Mouse (Mus musculus) regulatory T cell (primary cell): ENCODE results near the gene Utrn.

Experiments
- in situ Hi-C: fragments of 300-600 bp; cut with MboI, MseI; formaldehyde crosslinking; loops from one replicate; pipeline ENCODE4 v1.15.1; 2025; ENCODE audit warnings: high pct_unique_total_duplicates

Gene Utrn

DNA sequence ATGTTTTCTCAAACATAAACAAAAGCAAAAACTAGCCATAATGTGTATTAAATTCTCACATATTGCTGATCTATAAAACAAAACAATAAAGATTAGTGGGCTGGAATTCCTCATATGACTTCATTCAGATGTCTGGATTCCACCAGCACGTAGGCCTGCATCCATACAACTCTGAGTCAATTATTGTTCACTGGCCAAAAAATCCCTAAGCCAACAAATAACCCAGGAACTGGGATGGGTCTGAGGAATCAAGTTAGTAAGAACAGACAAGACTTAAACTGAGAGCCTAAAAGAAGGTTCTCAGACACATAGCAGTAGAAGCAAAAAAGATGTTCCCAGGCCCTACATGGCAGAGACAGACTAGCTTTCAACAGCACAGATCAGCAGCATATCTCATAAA is 65.2 kb downstream of the Utrn start:
- in situ Hi-C loops: no loop called here

DNA sequence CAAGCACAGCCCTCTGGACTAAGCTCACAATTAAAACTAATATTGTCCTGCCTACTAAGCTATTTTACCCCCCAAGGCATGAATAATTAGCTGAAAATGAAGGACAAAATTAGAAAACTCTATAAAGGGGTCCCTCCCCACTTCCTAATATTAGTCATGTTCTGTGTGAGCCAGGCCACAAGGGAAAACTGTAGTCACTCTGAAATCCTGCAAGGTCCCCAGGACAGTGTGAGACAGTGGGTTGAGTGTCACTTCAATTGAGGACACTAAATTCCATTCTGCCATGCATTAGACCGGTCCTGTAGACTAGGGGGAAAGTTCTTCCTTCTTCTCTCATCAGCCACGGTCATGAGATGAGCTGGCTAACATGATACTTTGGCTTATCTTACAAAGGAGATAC is 69.7 kb downstream of the Utrn start:
- in situ Hi-C loops: no loop called here

DNA sequence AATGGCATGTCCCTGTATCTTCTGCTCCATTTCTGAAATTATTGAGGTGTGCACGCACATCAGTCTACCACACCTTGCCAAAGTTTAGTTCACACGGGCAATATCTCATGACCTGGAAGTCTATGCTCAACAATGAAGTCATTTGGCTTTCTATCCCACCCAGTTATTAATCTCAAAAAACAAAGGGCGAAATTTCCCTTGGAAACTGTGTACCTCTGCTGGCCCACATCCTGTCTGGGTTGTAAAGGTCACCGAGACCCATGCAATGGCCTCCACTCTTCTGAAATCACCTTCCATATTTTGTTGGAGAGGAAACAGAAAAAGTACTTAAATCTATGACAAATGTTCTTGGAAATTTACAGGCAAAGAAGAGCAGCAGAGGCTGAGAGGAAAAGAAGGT is 70.9 kb downstream of the Utrn start:
- in situ Hi-C loops: no loop called here

DNA sequence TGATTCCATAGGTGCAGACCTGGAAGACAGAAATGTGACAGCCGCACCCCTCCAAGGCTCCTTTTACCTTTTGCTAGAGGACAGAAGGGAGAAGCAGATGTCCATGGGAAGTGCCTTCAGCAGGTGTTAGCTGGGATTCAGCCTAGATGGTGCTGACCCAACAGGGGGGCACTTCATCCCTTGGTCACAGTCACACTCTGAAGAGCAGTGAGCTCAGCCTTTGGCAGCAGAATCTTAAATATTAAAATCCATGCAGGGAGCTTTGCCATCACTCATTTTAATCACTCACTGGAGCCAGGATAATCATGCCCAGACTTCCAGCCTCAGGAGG is 72.7 kb downstream of the Utrn start:
- in situ Hi-C loops: no loop called here

DNA sequence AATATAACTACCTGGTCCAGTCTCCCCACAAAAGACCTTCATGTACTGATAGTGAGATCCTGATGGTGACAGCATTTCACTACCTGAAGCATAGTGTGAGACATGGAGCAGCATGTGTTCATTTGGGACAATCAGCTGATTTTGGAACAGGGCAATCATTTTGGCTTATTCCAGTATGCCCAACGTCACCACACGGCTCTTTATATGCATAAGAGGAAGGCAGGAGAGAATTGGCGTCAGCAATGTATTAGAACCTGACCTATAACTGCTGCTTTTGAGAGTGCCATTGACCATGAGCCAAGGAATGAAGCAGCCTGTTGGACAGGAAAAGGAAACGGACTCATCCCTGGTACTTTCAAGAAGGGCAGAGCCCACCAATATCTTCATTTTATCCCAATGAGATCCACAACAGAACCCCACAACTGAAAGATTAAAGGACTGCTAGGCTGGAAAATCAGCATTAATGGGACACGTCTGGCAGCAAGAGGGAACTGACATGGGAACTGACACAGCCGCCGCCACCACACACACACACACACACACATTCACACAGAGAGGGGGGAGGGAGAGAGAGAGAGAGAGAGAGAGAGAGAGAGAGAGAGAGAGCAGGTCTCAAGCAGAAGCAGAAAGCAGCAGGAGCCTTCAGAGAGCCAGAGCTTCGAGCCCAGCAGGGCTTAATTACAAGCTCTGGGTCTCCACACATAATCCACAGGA is 73.2 kb downstream of the Utrn start:
- in situ Hi-C loops: no loop called here

DNA sequence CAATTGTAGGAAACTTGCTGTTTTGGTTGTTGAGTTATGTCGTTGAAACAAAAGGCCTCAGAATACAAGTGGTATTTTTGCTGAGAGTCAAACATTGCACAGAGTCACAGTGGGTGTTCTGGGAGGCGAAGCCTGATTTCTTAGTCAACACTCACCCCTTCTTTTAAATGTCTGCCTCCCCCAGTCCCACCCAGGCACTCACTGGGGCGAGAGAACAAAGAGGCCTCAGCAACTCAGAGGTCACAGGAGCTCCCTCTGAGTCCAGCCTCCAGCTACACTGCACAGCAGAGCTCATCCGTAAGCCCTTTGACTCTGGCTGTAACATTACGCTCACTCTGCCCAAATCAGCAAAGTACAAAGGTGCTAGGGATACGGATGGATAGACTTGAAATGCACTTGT is 77.1 kb downstream of the Utrn start:
- in situ Hi-C loops: no loop called here

DNA sequence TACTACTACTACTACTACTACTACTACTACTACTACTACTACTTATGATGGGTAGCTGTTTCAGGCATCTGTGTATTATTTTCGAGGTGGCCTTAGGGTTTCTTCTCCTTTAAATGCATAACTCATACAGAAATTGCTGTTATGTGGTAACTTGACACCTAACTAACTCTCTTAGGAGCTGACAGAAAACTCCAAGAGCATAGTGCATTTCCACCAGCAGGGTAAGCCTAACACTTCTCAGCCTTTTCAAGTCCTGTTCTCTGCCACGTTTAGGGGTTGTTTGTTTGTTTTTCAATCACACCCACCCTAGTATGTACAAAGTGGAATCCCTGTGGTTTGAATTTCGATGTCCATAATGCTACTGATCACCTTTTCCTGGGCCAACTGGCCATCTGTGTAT is 78.3 kb downstream of the Utrn start:
- in situ Hi-C loops: no loop called here

DNA sequence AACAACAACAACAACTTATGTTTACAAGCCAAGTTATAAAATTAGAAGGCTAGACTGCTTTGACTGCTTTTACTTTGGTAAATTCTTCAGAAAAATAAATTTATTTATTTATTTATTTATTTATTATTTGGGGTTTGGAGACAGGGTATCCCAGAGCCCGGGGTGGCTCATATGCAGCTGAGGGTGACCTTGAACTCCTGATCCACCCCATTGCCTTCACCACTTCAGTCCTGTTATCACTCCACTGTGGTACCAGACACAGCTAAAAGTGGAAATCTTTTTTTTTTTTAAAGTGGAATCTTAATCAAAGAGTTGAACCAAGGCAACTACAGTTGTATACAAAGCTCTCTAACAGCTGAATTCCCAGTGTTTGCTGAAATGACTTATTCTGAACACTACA is 80.6 kb downstream of the Utrn start:
- in situ Hi-C loops: no loop called here

DNA sequence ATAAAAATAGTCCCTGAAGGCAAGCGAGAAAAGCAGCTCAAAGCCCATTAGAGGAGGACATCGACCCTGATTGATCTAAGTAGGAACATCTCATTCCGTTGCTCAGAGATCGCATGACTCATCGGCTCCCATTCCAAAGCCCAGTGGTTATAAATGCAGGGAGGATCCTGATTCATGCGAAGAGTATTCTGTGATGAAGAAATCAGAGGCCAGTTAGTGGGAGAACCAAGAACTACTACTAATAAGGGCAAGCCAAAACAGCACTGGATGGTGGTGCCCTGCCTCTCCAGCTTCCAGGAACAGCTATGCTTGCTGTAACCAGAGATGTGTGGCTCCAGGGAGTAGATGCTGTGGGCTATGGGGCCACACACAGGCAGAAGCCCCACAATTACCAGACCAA is 81.2 kb downstream of the Utrn start:
- in situ Hi-C loops: no loop called here

DNA sequence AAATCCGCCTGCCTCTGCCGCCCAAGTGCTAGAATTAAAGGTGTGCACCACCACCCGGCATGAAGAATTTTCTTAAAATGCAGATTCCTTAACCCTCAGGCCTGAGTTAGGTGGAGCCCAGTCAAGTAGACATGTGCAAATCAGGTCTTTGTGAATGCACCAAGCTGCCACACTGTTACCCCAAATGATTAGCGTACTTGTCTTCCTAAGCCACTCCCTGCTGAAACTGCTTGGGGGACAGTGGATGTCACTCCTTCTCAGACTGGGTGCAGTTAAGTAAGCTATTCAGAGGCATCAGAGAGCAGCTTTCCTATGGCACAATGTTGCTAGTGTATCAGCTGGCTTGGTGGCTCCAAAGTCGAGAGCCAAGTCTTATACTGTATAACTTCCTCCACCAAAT is 83.9 kb downstream of the Utrn start:
- in situ Hi-C loops: no loop called here

DNA sequence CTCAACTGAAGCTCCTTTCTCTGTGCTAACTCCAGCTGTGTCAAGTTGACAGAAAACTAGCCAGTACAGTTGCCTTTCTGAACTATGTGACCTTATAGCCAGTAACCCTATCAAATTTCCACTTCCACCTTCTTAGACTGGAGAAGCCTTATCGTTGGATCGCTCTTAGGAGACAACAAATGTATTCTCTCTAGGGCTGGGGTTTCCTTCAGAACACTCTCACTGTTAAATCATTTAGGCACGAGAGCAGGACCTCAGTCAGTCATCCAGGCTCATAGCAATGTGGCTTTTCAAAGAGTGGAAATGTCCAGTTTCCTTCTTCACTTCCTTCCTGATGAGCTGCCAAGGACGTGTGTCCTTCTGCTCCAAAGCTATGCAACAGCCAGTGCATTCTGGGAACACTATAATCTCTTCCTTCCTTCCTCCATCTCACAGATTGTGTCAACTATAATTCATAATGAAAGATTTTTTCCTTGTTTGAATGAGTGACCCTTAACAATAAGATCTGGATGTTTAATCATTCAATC is 87.7 kb downstream of the Utrn start:
- in situ Hi-C loops: no loop called here

DNA sequence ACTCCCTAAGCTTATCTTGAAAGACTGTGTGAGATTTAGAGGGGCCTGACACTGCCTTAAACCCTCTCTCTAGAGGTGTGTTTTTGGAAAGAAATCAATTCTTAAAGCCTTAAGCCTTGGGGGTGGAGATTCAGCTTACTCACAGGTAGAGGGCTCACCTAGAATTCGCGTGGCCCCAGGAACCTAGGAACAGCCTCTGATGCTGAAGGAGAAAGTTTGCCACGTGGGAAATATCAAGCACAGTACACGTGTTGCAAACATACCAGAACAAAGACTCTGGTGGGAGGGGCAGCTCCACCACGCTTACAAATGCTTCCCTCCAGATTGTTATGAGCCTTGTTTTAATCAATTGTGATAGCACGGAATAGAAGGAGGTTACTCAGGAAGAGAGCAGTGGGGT is 96.0 kb downstream of the Utrn start:
- in situ Hi-C loops: no loop called here

DNA sequence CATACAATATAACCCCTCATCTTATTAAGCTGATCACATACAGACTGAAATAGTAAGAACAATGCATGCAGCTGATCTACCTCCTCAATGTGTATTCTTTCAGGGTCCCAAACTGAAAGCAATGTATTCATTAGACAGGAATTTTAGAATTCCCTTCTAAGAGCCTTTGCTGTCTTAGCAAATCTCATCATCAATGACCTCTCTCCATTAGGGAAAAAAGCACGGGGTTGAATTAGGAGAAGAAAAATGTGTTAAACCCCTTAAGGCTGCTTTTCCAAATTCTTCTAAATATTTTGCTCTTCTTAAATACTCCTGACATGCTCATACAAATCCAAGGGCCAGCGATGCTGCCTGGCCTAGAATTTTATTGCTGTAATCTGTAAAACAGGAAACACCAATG is 97.7 kb downstream of the Utrn start:
- in situ Hi-C loops: no loop called here

DNA sequence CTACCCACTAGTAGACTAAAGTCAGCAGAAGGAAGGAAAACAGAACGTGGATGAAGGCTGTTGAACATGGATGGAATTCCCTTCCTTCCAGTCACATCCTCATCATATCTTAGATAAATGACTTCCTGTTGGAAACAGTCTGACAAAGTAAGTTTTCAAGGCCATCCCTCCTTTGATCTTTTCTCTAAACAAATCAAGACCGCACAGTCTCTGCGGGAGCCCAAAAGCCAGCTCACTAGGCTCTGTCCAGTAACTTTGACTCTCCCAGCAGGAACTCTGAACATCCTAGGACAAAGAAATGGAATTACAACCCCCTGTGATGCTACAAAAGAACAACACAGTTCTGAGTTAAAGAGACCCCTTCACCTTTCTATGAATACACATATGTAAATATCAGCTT is 106.5 kb downstream of the Utrn start:
- in situ Hi-C loops: no loop called here

DNA sequence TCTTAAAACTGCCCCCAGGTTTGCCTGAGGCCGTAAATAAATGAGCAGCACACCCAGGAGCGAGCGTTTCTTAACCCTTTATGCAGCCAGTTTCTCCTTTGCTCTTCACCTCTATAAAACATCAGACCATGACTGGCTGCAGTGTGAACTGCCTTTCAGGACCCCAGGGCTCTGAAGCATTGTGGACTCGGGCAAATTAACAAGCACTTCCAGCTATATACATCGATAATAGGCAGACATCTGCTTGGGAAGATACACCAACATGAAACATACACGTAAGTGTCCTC is 110.5 kb downstream of the Utrn start:
- in situ Hi-C loops: no loop called here

DNA sequence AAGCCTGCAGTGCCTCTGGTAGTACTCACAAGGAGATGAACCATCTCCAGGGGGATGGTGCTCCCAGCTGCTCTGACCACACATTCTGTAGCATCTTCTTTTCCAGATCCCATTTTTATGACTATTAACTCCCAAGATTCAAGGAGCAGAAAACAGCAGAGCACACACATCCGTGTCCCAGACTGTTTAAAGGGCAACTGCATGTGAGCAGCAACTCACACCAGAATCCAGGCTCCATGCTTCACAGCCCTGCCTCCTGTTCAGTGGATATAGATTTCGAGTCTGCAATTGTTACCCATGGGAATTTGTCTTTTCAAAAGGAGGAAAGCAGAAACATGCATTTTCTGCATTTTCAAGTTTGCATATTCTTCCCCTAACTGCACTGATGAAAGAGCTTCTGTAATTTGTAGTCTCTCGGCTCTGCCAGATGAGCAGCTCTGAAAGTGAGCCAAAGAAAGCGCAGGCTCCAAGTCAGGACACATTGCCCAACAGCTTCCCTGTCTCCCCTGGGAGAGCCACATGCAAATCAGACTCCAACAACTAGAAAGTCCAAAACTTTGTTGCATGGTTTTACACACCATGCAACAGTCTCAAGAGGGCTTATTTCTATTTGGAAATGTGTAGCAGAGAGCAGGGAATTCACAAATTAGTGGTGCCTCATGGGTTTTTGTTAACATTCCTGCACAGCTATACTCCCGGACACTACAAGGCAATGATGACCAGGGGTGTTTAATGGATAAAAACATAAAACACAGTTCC is 111.0 kb downstream of the Utrn start:
- in situ Hi-C loops: no loop called here

DNA sequence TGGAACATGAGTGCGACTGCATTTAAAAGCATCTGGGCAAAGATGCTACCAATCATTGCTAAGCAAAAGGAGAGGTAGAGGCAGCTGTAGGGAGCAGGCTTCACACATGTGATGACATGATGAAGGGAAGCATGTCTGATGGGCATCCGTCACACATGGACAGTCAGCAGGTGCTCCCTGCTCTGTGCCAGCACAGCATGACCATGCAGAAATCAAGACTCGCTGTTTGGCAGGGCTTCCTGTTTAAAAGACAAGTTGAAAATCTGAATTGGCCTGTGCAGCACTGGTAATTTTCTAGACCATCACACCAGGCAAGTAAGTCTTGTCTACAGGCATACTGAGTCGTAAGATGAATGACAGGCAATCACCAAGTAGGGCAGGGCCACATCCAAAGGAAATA is 112.5 kb downstream of the Utrn start:
- in situ Hi-C loops: no loop called here

DNA sequence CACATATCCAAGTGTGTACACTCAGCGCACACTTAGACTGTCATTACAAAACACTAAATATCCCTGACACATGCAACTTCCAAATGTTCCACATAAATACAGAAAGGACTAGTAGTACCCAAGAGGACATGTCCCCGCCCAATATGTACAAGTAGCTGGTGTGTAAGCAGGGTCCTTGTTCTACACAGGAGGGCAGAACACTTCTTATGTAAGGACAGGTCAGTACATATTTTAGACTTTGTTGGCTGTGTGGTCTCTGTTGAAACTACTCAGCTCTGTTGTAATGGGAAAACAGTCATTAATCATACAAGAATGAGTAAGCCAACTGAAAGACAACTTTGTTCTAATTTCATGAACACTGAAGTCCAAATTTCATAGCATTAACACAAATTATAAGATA is 114.3 kb downstream of the Utrn start:
- in situ Hi-C loops: no loop called here

DNA sequence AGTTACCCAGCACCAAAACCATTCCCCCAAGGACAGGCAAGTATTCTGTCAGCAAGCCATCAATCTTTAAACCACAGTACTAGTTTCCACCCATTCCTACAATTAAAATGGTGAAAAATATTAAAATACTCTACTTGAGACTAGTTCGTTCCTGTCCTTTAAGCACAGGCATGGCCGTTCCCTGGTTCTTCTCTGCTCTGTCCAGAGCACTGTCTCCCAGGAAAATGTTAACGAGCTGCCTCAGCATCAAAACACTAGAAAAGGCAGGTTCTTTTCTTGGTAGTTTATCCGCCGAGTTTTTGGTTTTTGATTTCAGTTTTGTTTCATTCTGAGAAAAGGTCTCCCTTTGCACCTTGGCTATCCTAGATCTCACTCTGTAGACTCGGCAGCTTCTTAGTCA is 115.0 kb downstream of the Utrn start:
- in situ Hi-C loops: no loop called here

DNA sequence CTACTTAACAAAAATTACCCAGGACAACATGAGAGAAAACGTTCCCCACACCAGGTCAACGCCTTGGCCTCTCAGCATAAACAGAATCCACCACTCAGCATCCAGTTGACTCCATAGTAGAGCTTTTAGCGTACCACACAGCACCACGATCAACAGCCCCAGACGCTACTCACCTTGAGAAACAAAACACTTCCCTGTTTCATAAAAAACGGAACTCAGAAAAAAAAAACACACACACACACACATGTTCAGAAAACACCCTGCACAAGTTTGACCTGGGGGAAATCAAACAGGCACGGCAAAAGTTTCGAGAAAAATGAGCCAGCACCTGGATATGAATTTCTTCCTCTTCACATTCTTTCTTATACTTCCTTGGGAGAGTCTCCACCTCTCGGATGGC is 125.4 kb downstream of the Utrn start:
- in situ Hi-C loops: no loop called here

DNA sequence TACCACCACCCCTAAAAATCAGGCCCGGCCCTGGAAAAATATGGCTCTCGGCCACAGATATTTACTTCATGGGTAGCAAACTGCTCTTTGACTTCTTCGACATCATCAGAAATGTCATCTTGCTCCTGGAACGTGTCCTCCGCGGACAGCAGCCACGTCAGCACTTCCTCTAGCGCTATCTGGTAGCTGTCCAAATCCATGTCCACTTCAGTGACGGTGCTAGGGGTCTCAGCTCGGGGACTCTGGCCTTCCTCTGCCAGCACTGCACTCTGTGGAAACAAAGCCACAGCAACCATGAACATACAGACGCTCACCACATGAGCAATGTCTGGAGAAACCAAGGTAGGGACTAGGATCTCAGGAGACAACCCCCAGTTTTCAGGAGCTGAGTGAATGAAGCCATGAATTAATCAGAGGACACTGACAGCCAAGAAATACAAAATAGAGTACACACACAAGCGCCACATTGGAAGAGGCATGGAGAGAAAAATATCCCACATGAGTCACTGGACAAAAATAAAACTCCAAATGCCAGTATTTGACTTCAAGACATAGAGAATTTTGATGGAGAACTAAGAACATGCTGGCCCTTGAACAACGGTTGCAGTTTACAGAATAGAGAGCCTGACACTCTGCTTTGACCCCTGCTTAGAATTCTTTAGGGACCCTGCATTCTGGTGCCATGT is 129.7 kb downstream of the Utrn start:
- in situ Hi-C loops: loop anchor here (10.0 kb wide), 1 partner anchor 855 kb away; no protein-coding TSS in a partner anchor

DNA sequence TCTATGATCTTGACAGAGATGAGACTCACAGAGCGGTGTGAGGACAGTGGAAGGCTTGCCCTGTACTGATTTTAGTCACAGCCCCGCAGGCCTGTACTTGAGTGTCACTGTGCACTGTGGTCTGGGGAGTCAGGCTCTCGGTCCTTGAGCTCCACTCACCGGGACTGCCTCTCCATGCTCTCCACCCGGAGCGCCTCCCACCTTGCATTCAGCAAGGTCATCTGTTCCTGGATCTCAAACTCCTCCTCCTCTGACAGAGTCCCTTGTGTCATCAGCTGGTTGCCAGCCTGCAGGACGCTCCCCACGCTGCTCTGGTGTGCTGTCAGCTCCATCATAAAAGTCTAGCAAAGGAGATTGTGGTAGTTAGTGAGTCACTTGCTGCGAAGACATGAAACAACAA is 131.2 kb downstream of the Utrn start:
- in situ Hi-C loops: loop anchor here (10.0 kb wide), 1 partner anchor 853 kb away; no protein-coding TSS in a partner anchor
